Mouse (Mus musculus): ENCODE results near the gene Tnni3. TPM values are rescaled to one million over a fixed set of nuclear protein-coding genes. Genes with fewer than 3 reads are reported as not detected.

Gene Tnni3
- total RNA-seq, 2 experiments from 2014 or later = 2.1 TPM; not detected in 1

DNA sequence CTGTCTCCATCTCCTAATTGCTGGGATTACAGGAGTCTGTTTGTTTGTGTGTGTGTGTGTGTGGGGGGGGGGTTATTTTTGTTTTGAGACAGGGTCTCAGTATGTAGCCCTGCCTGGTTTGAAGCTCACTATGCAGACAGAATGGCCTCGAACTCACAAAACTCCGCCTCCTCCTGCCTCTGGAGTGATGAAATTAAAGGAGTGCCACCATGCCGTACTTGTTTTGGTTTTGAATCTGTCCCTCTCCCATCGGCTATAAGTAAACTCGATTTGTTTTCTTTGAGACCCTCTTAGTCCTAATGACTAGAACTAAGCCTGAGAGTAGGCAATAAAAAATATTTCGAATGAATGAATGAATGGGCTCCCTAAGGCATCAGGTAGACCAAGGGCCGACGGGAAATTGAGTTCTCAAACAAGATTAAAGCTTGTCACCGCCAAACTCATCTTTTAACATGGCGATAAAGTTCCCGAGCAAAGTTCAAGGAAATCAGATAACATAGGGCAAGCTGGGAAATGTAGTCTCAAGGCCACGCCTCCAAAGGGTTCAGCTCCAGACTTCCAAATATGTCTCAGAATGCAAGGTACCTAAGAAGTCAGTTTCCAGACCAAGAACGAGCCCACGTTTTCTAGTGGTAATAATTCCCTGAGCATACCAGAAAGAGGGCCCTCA is 21.5 kb downstream of the Tnni3 start:
- ATAC-seq (replicated peaks; ENCODE audit: low FRiP score, low TSS enrichment, poor library complexity, severe bottlenecking) = no peak

DNA sequence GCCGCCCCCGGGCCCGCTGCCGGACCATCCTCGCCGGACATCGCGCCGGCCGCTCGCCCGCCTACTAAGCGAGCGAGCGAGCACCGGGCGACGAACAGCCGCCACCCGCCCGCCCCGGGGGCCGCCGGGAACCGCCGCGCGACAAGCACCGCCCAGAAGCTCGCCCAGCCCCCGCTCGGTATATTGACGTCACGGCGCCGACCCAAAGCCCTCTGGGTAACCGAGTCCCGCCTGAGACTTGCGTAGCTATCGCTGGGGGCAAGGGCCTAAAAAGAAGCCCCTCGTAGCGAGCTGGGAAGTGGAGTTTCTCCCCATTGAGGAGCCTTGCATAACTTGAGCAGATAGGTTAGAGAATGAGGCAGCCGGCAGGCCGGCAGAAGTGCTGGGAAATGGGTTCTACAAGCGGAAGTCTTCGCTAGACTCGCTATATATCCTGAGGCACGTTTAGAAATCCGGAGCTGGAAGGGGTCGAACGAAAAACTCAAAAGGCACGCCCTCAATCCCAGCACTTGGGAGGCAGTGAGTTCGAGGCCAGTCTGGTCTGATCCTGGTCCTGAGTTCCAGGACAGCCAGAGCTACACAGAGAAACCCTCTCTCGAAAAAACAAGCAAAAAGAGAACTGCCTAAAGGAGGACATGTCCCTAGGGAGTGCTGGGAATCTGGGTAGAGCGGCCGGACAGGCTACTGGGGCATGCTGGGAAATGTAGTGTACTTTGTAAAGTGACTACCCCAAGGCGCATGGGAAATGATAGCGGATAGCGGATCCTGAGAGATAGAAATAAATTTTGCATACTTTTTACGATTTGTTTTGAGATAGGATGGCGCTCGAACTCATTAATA is 22.3 kb downstream of the Tnni3 start, which contains the start of gene Ppp1r12c:
TSS of gene Ppp1r12c (minus strand) at position 123 of the 840 bp plus-strand sequence.
- peak; percentile 83 for ATAC-seq (replicated peaks; ENCODE audit: low FRiP score, low TSS enrichment, poor library complexity, severe bottlenecking)

DNA sequence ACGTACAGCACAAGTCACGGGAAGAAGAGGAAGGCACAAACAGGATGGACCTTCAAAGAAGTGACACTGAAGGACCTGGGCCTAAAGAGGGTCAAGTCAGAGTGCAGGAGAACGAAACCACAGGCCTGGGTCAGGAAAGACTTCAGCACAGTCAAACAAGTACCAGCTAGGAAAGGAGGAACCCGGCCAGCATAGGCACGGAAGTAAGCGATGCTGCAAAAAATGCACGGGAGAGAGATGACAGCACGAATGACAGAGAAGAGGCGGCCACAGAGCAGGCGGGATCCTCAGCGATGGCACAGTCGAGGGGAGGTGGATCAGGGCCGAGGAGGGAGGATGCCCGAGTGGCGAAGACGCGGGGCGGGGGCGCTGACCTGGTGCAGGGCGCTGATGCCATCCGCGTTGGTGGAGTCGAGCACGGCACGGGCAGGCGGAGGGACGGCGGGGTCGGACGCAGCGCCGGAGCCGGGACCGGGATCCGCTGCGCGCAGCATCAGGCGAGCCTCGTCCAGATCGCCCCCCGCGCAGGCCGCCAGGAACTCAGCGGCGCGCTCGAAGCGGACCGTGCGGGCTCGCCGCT is 23.0 kb downstream of the Tnni3 start:
- peak; percentile 37 for ATAC-seq (replicated peaks; ENCODE audit: low FRiP score, low TSS enrichment, poor library complexity, severe bottlenecking)

DNA sequence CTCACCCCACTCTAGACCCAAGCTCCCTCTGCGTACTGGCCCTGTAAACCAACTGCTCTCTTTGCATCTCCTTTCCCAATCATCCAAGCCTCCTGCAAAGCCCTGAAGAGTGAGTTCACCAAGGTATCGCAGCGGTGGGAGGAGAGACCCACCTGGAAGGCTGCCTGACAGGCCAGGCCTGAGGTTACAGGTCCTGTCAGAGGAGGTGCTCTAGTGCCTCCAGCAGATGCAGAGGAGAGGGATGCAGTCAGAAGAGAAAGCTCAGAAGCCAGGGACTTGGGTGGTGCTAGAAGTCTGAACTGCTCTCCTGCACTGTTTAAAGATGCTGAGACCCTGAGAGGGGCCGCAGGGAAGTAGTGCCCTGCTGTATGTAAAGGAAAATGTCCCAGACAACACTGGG is 25.0 kb downstream of the Tnni3 start:
- no peak for ATAC-seq (replicated peaks; ENCODE audit: low FRiP score, low TSS enrichment, poor library complexity, severe bottlenecking)

DNA sequence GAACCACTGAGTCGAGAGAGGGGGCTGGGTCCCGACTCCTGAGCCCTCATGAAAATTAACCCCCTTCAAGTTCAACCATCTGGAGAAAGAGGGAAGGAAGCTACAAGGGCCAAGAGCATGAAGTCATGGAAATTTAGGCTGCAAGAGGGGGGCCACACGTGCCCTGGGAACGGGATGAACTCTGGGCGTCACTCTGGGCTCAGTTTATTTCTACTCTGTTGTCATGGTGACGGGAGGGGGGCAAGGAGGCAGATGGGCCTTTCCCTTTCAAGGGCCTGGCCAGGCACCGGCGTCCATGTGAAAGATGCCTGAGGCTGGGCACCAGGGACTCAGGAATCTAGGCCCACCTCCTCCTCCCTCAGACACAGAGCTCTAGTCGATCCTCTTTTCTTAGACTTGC is 25.8 kb downstream of the Tnni3 start:
- ATAC-seq (replicated peaks; ENCODE audit: low FRiP score, low TSS enrichment, poor library complexity, severe bottlenecking) = no peak

DNA sequence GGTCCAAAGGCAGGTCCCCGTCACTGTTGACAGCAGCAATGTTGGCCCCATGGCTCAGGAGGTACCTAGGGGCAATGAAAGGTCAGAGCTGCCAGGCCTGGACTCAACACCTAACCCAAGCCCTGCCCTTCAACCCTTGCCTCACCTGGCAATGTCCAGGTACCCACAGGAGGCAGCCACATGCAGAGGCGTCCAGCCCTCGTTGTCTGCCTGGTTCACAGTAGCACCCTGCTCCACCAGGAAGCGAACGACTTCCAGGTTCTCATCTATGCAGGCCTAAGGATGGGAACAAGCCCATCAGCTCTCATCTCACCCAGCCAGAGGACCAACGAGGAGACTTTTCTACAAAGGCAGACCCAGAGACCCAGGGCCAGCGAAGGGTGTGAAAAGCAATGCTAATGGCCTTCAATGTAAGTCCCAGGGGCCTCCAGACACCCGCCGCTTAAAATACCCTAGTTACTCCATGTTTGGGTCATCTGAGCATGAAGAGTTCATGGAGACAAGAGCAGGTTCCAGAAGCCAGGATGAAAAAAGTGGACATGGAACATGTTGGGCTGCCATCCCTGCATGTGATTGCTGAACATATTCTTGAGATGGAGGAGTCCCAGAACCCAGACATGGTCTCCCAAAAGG is 26.6 kb downstream of the Tnni3 start:
- no peak for ATAC-seq (replicated peaks; ENCODE audit: low FRiP score, low TSS enrichment, poor library complexity, severe bottlenecking)

DNA sequence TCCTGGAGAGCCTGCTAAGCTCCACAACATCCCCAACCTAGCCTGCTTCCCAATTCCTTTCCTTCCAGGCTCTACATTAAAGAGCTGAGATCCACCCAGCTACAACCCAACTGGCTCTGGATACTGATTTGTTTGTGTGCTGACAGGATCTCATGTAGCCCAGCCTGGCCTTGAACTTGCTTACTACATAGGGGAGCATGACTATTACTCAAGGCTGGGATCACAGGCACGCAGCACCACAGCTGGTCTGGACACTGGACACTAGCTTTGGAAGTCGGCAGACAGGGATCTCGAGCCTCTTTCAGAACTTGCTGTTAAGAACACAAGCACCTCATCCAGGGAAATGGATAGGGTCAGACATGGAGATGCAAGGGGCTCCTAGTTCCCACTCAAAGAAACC is 27.6 kb downstream of the Tnni3 start:
- no peak for ATAC-seq (replicated peaks; ENCODE audit: low FRiP score, low TSS enrichment, poor library complexity, severe bottlenecking)

DNA sequence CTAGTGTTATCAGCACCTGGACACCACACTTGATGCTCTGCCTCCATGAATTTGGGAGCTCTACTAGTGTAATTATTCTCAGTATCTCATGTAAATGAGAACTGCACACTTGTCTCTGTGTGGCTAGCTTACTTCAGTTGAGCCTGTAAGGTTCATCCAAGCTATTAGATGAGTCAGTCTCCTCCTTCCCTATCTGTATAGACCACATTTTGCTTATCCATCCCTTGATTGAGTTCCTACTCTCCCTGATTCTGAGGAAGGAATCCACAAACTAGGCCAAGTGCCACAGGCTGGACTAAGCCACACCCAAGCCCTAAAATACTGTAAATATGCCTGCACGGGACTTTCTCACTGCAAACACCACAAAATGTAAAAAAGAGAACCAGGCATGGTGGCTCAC is 30.0 kb downstream of the Tnni3 start:
- peak; percentile 71 for ATAC-seq (replicated peaks; ENCODE audit: low FRiP score, low TSS enrichment, poor library complexity, severe bottlenecking)

DNA sequence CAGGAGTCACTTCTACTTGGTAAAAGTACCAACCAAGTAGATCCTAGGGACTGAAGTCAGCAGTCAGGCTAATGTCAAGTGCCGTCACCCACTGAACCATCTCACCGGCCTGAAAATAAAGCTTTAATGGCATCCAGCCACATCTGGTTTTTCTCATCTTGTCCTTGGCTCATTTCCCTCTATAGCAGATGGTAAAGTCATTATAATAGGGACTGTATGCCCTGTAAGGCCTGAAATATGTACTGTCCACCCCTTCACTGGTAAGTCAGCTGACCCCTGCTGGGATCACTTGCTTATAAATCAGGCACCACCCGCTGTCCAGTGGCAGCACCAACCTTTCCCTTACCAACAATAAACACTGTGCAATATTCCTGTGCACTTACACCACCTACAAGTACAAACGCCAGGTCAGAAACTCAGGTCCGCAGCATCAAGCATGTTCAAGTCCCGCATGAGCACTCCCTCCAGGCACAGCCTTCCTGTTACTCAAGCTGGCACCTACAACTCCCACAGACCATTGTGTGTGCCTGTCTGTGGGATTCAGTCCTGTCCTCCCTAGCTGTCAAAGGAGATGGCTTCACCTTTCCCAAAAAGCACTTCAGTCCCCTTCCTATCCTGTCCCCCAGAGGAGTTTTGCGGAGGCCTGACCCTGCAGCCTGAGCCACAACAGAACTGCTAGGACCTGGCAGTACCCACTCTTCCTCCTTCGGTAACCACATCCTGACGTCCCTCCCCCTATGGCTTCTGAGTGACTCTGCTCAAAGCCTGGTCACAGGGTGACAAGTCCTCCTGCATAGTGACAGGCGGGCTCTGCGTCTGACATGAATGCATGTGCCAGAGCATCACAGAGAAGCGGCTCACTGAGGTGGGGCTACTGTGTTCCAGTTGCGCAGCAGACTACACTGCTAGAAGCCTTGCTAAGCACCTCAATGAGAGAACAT is 31.5 kb downstream of the Tnni3 start:
- peak; percentile 42; the same call in 1 of the 2 replicates for ATAC-seq (replicated peaks; ENCODE audit: low FRiP score, low TSS enrichment, poor library complexity, severe bottlenecking)

DNA sequence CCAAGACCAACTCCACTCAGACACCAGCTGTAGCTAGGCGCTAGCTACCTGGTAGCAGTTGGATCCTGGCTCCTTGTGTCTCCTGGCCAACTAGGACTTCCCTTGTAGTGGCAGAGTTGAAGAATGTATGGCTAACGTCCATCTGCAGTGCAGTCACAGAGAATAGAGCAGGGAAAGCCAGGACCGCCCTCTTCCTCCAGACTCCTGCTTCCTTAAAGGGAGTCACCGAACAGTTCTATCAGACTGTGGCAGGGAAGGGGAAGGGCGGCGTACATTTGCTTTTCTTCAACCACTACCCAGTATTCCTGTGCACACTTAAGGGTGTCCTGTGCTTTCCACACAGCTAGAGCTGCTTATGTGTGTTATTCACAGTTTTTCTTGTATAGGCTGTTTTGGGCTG is 32.7 kb downstream of the Tnni3 start:
- 0 out of 2 replicates have a peak, but pooled peaks have one; percentile 12 for ATAC-seq (replicated peaks; ENCODE audit: low FRiP score, low TSS enrichment, poor library complexity, severe bottlenecking)

DNA sequence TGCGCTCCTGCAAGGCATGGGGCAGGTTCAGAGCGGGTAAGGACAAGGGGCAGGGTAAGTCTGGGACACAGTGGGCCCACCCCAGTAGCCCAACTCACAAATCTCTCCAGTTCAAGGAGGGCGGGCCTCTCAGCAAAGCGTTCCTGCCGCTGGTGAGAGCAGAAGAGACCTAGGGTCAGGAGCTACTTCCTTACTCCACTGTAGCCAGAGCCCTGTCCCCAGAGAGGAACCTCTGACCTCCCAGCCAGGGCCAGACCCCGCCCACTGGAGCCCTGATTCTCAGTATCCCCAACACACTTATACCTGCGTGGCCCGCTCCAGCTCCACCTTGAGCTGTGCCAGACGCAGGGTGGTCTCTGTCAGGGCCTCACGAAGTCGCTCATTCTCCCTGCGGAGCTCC is 41.7 kb downstream of the Tnni3 start:
- ATAC-seq (replicated peaks; ENCODE audit: low FRiP score, low TSS enrichment, poor library complexity, severe bottlenecking) = no peak

DNA sequence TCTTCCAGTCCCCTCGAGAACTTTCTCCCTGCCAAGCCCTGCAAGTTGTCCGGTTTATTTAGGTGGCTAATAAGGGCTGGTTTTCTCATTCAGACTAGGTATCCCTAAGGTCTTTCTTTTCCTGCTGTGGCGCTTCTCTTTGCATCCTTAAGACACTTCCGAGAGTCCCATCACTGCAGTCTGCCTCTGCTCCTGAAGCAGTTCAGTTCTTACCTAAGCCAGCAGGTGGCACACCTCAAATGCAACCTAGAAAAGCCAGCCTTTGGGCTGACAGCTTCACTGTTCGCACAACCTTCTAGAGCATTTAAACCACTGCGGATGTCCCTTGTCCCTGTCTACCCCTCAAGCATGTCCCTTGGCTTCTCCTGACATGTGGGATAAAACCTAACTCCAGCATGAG is 44.4 kb downstream of the Tnni3 start:
- peak; percentile 70 for ATAC-seq (replicated peaks; ENCODE audit: low FRiP score, low TSS enrichment, poor library complexity, severe bottlenecking)

DNA sequence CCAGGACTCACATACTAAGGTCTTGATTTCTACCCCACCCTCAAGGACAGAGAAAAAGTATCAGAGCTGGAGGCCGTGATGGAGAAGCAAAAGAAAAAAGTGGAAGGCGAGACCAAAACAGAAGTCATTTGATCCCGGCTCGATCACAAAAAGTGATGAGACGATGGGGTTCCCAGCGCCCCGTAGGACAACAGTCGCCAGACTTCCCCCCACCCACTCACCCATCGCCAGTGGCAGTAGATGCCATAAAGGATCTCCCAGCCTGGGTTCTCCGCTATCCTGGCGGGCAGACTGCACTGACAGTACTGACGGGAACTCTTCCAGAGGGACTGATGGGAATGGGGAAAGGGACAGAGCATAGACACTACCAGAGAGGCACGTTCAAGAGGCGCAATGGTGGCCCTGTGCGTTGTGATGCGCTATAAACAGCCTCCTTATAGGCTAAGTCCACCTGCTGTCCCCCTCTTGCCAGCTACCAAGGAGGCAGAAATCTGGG is 45.2 kb downstream of the Tnni3 start:
- ATAC-seq (replicated peaks; ENCODE audit: low FRiP score, low TSS enrichment, poor library complexity, severe bottlenecking) = no peak

DNA sequence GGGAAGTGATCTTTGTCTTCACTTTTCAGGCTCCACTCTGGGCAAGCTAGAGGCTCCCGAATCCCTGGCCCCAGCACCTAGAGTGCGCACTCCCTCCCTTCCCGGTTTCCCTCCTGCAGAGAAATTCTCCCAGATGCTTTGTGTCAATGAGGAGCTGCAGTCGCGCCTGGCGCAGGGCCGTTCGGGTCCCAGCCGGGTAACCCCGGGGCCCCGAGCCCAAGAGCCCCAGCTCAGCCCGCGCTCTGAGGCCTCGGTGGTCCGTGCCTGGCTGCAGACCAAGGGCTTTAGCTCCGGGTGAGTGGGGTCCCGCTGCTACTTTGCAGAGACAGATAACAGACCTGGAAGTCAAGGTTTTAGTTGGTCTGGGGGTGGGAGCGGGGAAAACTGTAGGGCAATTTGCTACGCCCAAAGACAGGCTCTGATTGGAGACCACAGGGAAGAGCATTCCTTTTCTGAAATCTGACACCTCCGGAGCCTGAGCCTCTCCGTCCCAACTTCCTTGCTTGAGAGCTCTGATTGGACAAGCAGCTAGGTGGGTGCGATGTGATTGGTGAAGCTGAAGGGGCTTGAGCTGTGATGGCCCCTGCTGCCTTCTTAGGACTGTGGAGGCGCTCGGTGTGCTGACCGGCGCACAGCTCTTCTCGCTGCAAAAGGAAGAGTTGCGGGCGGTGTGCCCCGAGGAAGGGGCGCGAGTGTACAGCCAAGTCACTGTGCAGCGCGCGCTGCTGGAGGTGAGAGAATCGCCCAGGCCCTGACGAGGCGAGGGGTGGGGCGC is 45.8 kb downstream of the Tnni3 start:
- peak; percentile 43; the same call in 1 of the 2 replicates for ATAC-seq (replicated peaks; ENCODE audit: low FRiP score, low TSS enrichment, poor library complexity, severe bottlenecking)

DNA sequence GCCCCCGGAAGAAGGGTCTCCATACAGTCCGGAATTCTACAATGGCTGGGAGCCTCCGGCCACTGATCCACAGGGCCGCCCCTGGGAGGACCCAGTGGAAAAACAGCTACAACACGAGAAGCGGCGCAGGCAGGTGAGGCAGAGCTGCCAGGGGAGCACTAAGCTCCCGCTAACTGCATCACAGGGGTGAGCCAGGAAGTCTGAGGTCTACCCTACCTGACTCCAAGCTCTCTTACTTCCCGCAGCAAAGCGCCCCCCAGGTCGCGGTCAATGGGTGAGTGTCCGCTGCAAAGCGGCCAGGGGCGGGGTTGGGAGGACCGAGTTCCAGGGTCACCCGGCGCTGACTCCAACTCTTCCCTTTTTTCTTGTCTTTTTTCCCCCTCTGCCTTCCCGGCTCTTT is 50.1 kb downstream of the Tnni3 start:
- no peak for ATAC-seq (replicated peaks; ENCODE audit: low FRiP score, low TSS enrichment, poor library complexity, severe bottlenecking)

DNA sequence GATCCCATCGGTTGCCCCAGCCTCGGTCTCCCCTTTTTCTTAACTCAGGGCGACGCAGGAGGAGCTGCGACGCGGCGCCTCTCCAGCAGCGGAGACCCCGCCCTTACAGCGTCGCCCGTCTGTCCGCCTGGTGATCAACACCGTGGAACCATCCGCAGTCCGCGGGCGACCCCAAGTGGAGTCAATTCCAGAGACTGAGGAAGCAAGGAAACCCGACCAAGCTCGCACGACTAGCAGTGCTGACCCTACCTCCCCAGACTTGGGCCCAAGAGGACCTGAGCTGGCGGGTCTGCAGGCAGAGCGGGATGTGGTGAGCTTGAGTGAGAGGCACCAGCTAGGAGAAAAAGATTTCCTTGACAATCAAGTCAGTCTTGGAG is 52.9 kb downstream of the Tnni3 start:
- peak; percentile 51 for ATAC-seq (replicated peaks; ENCODE audit: low FRiP score, low TSS enrichment, poor library complexity, severe bottlenecking)

DNA sequence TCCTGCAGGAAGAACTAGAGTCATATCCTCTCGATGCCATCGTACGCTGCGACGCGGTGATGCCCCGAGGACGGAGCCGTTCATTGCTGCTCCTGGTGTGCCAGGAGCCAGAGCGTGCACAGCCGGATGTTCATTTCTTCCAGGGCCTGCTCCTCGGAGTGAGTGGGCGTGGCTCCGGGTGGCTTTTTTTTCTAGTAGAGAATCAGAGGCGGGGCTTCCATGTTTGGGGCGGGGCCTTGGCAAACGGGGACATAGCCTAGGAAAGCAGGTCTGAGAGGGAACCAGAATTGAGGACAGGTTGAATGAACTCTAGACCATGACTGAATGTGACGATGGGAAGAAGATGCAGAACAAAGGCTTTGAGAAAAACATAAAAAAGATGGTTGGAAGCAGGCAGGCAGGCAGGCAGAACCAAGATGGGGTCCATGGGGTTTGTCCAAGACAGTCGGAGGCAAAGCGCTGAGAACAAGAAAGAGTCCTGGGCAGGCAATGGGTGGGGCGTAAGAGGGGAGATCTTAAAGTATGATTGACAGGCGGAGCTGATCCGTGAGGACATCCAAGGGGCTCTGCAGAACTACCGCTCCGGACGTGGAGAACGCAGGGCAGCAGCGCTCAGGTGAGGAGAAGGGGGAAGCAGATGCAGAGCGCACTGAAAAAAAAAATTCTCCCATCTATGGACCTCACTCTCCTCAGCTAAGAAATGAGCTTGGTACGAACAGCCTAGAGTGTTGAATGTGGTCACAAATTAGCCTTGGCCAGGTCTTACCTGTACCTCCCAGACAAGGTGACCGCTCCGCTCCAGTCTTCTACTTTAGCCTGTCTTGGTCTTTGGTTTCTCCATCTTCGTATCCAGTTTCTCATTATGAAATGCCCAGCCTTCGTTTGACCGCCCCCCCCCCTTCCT is 53.5 kb downstream of the Tnni3 start:
- ATAC-seq (replicated peaks; ENCODE audit: low FRiP score, low TSS enrichment, poor library complexity, severe bottlenecking) = no peak; the same call in 1 of the 2 replicates
